Mouse (Mus musculus) erythroblast, adult 5-6 weeks (primary cell): ENCODE measurements around the gene Fbxw5. TPM values are rescaled to one million over a fixed set of nuclear protein-coding genes. Genes with fewer than 3 reads are reported as not detected.

Experiments used
- total RNA-seq, 2 experiments: library from RNA; stranded (forward) in 1 of 2; stranded (reverse) in 1 of 2; fragments of 150-400 nt in 1 of 2; fragments of 200-764, 138-1000 nt in 1 of 2; gene quantifications; 2 replicates each; pipeline versions ENCODE4 v1.2.3 to v1.2.4; 2015 to 2017; ENCODE audit warnings: low replicate concordance in 2 of 2

The Fbxw5 gene
- total RNA-seq, 2 experiments from 2014 or later: 5.1 to 6.7 TPM

Other genes starting within 250 kb of the Fbxw5 start
Only the 30 nearest of the 36 such genes appear.
- gene Lrrc26, start 210.8 kb upstream of the Fbxw5 start, total RNA-seq (2015; ENCODE audit: low replicate concordance): not detected in 2 replicates
- gene Lrrc26, start 210.8 kb upstream of the Fbxw5 start, total RNA-seq (2017; ENCODE audit: low replicate concordance): not detected in 2 replicates
- not detected in 2 replicates for gene Grin1, start 181.6 kb upstream of the Fbxw5 start, total RNA-seq (2015; ENCODE audit: low replicate concordance)
- not detected in 2 replicates for gene Grin1, start 181.6 kb upstream of the Fbxw5 start, total RNA-seq (2017; ENCODE audit: low replicate concordance)
- gene Man1b1, start 168.4 kb upstream of the Fbxw5 start, total RNA-seq (2015; ENCODE audit: low replicate concordance): 4.6 and 11.1 TPM in 2 replicates
- 13.2 and 28.3 TPM in 2 replicates for gene Man1b1, start 168.4 kb upstream of the Fbxw5 start, total RNA-seq (2017; ENCODE audit: low replicate concordance)
- 13.3 TPM in 1 of 2 replicates, not detected in the other for gene Dpp7, start 144.4 kb upstream of the Fbxw5 start, total RNA-seq (2015; ENCODE audit: low replicate concordance)
- 2.6 TPM in 1 of 2 replicates, not detected in the other for gene Dpp7, start 144.4 kb upstream of the Fbxw5 start, total RNA-seq (2017; ENCODE audit: low replicate concordance)
- 7.7 and 13.3 TPM in 2 replicates for gene Uap1l1, start 135.1 kb upstream of the Fbxw5 start, total RNA-seq (2015; ENCODE audit: low replicate concordance)
- 0.51 and 3.9 TPM in 2 replicates for gene Uap1l1, start 135.1 kb upstream of the Fbxw5 start, total RNA-seq (2017; ENCODE audit: low replicate concordance)
- 3.3 and 8.8 TPM in 2 replicates for gene Sapcd2, start 128.4 kb upstream of the Fbxw5 start, total RNA-seq (2015; ENCODE audit: low replicate concordance)
- gene Sapcd2, start 128.4 kb upstream of the Fbxw5 start, total RNA-seq (2017; ENCODE audit: low replicate concordance): 0.98 and 8.0 TPM in 2 replicates
- gene Entpd2, start 104.9 kb upstream of the Fbxw5 start, total RNA-seq (2015; ENCODE audit: low replicate concordance): not detected in 2 replicates
- gene Entpd2, start 104.9 kb upstream of the Fbxw5 start, total RNA-seq (2017; ENCODE audit: low replicate concordance): not detected in 2 replicates
- gene Npdc1, start 101.4 kb upstream of the Fbxw5 start, total RNA-seq (2015; ENCODE audit: low replicate concordance): not detected in 2 replicates
- gene Npdc1, start 101.4 kb upstream of the Fbxw5 start, total RNA-seq (2017; ENCODE audit: low replicate concordance): not detected in 2 replicates
- gene Fut7, start 77.5 kb upstream of the Fbxw5 start, total RNA-seq (2015; ENCODE audit: low replicate concordance): 2.7 and 4.0 TPM in 2 replicates
- 4.4 and 4.5 TPM in 2 replicates for gene Fut7, start 77.5 kb upstream of the Fbxw5 start, total RNA-seq (2017; ENCODE audit: low replicate concordance)
- 7.7 and 16.7 TPM in 2 replicates for gene Abca2, start 72.0 kb upstream of the Fbxw5 start, total RNA-seq (2015; ENCODE audit: low replicate concordance)
- gene Abca2, start 72.0 kb upstream of the Fbxw5 start, total RNA-seq (2017; ENCODE audit: low replicate concordance): 4.5 and 7.3 TPM in 2 replicates
- gene Clic3, start 43.9 kb upstream of the Fbxw5 start, total RNA-seq (2015; ENCODE audit: low replicate concordance): not detected in 2 replicates
- gene Clic3, start 43.9 kb upstream of the Fbxw5 start, total RNA-seq (2017; ENCODE audit: low replicate concordance): not detected in 2 replicates
- 18.2 and 33.8 TPM in 2 replicates for gene Paxx, start 39.7 kb upstream of the Fbxw5 start, total RNA-seq (2015; ENCODE audit: low replicate concordance)
- 8.4 and 10.6 TPM in 2 replicates for gene Paxx, start 39.7 kb upstream of the Fbxw5 start, total RNA-seq (2017; ENCODE audit: low replicate concordance)
- gene Ptgds, start 30.7 kb upstream of the Fbxw5 start, total RNA-seq (2015; ENCODE audit: low replicate concordance): 1.3 TPM in 1 of 2 replicates, not detected in the other
- gene Ptgds, start 30.7 kb upstream of the Fbxw5 start, total RNA-seq (2017; ENCODE audit: low replicate concordance): not detected in 2 replicates
- not detected in 2 replicates for gene Lcn12, start 6.8 kb upstream of the Fbxw5 start, total RNA-seq (2015; ENCODE audit: low replicate concordance)
- not detected in 2 replicates for gene Lcn12, start 6.8 kb upstream of the Fbxw5 start, total RNA-seq (2017; ENCODE audit: low replicate concordance)
- not detected in 2 replicates for gene C8g, start 969 bp downstream of the Fbxw5 start, total RNA-seq (2015; ENCODE audit: low replicate concordance)
- not detected in 2 replicates for gene C8g, start 969 bp downstream of the Fbxw5 start, total RNA-seq (2017; ENCODE audit: low replicate concordance)
- gene Traf2, start 46.2 kb downstream of the Fbxw5 start, total RNA-seq (2015; ENCODE audit: low replicate concordance): 1.7 and 2.3 TPM in 2 replicates
- gene Traf2, start 46.2 kb downstream of the Fbxw5 start, total RNA-seq (2017; ENCODE audit: low replicate concordance): 4.2 and 4.3 TPM in 2 replicates
- gene Edf1, start 57.1 kb downstream of the Fbxw5 start, total RNA-seq (2015; ENCODE audit: low replicate concordance): 27.3 and 50.2 TPM in 2 replicates
- gene Edf1, start 57.1 kb downstream of the Fbxw5 start, total RNA-seq (2017; ENCODE audit: low replicate concordance): 32.2 and 32.9 TPM in 2 replicates
- gene Mamdc4, start 74.1 kb downstream of the Fbxw5 start, total RNA-seq (2015; ENCODE audit: low replicate concordance): 2.5 and 7.1 TPM in 2 replicates
- gene Mamdc4, start 74.1 kb downstream of the Fbxw5 start, total RNA-seq (2017; ENCODE audit: low replicate concordance): 4.3 and 4.5 TPM in 2 replicates
- gene Phpt1, start 74.5 kb downstream of the Fbxw5 start, total RNA-seq (2015; ENCODE audit: low replicate concordance): 0.96 and 7.1 TPM in 2 replicates
- gene Phpt1, start 74.5 kb downstream of the Fbxw5 start, total RNA-seq (2017; ENCODE audit: low replicate concordance): 2.1 TPM in 1 of 2 replicates, not detected in the other
- 0.63 TPM in 1 of 2 replicates, not detected in the other for gene Ajm1, start 81.0 kb downstream of the Fbxw5 start, total RNA-seq (2015; ENCODE audit: low replicate concordance)
- not detected in 2 replicates for gene Ajm1, start 81.0 kb downstream of the Fbxw5 start, total RNA-seq (2017; ENCODE audit: low replicate concordance)
- 18.1 and 22.4 TPM in 2 replicates for gene Rabl6, start 107.8 kb downstream of the Fbxw5 start, total RNA-seq (2015; ENCODE audit: low replicate concordance)
- gene Rabl6, start 107.8 kb downstream of the Fbxw5 start, total RNA-seq (2017; ENCODE audit: low replicate concordance): 11.8 and 29.1 TPM in 2 replicates
- gene Ccdc183, start 116.9 kb downstream of the Fbxw5 start, total RNA-seq (2015; ENCODE audit: low replicate concordance): not detected in 2 replicates
- not detected in 2 replicates for gene Ccdc183, start 116.9 kb downstream of the Fbxw5 start, total RNA-seq (2017; ENCODE audit: low replicate concordance)
- 4.6 and 6.0 TPM in 2 replicates for gene Tmem141, start 121.3 kb downstream of the Fbxw5 start, total RNA-seq (2015; ENCODE audit: low replicate concordance)
- 2.2 and 9.4 TPM in 2 replicates for gene Tmem141, start 121.3 kb downstream of the Fbxw5 start, total RNA-seq (2017; ENCODE audit: low replicate concordance)
- 20.5 and 47.1 TPM in 2 replicates for gene Fcna, start 127.3 kb downstream of the Fbxw5 start, total RNA-seq (2015; ENCODE audit: low replicate concordance)
- 24.3 and 27.7 TPM in 2 replicates for gene Fcna, start 127.3 kb downstream of the Fbxw5 start, total RNA-seq (2017; ENCODE audit: low replicate concordance)
- not detected in 2 replicates for gene Lcn8, start 152.4 kb downstream of the Fbxw5 start, total RNA-seq (2015; ENCODE audit: low replicate concordance)
- gene Lcn8, start 152.4 kb downstream of the Fbxw5 start, total RNA-seq (2017; ENCODE audit: low replicate concordance): not detected in 2 replicates
- gene Lcn5, start 157.2 kb downstream of the Fbxw5 start, total RNA-seq (2015; ENCODE audit: low replicate concordance): not detected in 2 replicates
- not detected in 2 replicates for gene Lcn5, start 157.2 kb downstream of the Fbxw5 start, total RNA-seq (2017; ENCODE audit: low replicate concordance)
- gene Lcn6, start 176.0 kb downstream of the Fbxw5 start, total RNA-seq (2015; ENCODE audit: low replicate concordance): not detected in 2 replicates
- gene Lcn6, start 176.0 kb downstream of the Fbxw5 start, total RNA-seq (2017; ENCODE audit: low replicate concordance): not detected in 2 replicates
- not detected in 2 replicates for gene Lcn10, start 182.0 kb downstream of the Fbxw5 start, total RNA-seq (2015; ENCODE audit: low replicate concordance)
- not detected in 2 replicates for gene Lcn10, start 182.0 kb downstream of the Fbxw5 start, total RNA-seq (2017; ENCODE audit: low replicate concordance)
- gene Obp2a, start 199.3 kb downstream of the Fbxw5 start, total RNA-seq (2015; ENCODE audit: low replicate concordance): not detected in 2 replicates
- not detected in 2 replicates for gene Obp2a, start 199.3 kb downstream of the Fbxw5 start, total RNA-seq (2017; ENCODE audit: low replicate concordance)
- gene Bmyc, start 206.0 kb downstream of the Fbxw5 start, total RNA-seq (2015; ENCODE audit: low replicate concordance): 1.5 and 2.3 TPM in 2 replicates
- not detected in 2 replicates for gene Bmyc, start 206.0 kb downstream of the Fbxw5 start, total RNA-seq (2017; ENCODE audit: low replicate concordance)